Mouse (Mus musculus) c-Kit-negative CD71-positive TER-119-positive erythroid progenitor cells, embryonic 14.5 days (primary cell): ENCODE data around the gene Fam3c.
A peak's percentile ranks its signal among the peaks of the same experiment; 100 is the strongest.

Experiments used
- DNase-seq: peaks from one replicate; pipeline ENCODE4 v3.0.0-alpha.2; 2013; ENCODE audit warnings: low read depth, low spot score

Fam3c gene

DNA sequence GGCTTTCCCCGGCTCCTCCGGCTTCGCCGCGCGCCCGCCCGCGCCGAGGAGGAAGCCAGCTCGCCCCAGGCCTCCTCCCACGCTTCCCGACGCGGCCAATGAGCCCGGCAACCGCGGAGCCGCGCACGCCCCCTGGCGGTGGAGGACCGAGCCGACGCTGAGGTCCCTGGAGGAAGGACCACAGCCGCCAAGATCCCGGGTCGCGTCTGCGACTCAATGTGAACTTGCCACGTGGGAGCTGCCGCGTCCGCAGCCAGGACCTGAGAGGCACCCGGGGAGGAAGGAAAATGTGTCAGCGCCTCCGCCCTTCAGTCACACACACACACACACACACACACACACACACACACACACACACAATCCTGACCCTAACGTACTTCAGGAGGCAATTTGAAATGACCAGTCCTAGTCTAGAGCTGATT lies at the start of gene Fam3c:
Gene Fam3c, minus strand, starts transcription at position 158 of the 422 bp plus-strand sequence.
- peak; percentile 65 for DNase-seq

DNA sequence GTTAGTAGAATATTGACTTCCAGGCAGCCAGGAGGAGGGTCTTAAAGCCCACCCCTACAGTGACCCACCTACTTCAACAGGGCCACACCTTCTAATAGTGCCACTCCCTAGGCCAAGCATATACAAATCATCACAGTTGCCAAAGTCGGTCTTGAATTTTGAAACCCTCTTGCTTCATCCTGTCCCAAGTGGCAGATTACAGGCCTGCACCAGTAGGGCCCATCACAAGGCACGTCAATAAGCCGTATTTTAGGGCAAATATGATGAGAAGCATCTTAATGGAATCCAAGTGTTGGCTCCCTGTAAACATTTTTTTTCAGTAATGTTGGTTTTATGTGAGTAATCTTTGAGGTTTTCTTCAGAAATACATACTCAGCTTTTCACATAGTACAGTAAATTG lies 49.0 kb upstream of the Fam3c start:
- DNase-seq: no peak

DNA sequence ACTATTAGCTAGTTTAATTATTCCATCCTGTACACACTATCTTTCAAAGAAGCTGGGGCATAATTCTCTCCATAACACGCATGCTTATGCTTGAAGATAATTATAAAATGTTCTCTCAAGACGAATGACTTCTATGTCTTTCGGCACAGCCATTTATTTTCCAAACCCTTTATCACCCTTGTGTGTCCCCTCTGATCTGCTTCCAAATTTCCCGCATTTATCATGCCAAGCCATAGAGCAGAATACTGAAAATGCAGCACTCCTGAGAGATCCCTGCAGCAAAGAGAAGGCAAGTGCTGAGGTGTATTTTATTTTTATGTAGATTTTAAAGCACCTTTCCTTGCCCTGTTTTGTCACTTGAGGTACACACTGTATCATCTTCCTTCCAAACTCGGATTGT lies 47.7 kb upstream of the Fam3c start:
- no peak for DNase-seq

DNA sequence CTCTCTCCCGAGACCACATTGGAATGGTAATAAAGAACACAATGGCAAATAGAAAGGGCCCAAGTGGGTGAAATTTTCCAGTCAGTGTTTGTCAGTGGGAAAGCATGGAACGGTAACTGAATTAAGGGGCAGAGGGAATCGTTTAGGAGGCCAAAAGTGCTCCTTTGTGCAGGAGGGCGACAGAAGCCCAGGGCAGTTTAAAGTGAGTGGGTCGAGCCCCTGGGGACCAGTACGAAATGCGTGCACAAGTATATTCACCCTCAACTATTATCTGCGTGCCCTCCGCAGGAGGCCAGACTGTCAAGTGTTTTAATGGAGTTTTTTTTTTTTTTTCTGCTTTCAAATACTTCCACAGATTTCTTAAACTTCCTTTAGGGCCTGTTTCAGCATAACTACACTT lies 47.3 kb upstream of the Fam3c start:
- DNase-seq: no peak

DNA sequence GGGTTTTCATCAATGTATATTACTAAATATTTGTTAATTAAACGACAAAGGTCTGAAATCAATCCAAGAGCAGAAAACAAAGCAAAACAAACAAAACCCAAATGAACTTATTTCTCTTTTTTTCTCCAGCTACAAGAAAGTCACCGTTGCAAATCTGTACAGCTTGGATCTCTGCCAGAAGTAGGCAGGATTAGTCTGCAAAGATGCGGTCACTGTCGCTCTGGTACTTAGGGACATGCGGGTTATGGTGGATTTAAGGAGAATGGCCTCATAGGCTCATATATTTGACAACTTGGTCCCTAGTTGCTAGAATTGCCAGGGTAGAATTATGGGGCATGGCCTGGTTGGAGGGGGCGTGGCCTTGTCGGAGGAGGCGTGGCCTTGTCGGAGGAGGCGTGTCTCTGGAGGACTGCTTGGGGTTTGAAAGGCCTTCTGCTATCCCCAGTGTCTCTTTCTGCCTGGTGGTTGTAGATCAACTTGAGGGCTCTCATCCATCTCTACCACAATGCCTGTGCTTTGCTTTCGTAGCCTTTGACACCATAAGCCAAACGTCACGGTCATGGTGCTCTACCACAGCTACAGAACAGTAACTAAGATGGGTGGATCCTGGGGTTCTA lies 46.6 kb upstream of the Fam3c start:
- DNase-seq: no peak

DNA sequence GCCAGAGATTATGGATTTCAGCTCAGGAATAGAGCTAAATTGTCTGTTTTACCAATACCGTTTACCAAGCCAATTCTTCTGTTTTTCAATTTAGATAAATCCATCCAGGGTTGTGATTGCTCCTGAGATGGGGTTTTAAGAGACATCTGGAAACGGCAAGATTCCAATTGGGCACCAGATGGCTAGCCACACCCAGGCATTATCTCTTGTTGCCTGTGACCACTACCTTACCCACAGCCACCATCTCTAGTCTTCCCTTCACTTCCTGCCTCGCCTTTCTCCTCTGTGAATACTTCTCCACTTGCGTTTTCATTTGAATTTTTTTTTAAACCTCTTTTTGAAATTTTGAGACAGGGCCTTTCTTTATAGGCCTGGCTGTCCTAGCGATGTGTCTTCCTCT lies 46.0 kb upstream of the Fam3c start:
- no peak for DNase-seq

- no peak for DNase-seq
Observed at GRCm38 (mm10) chr6:22398079-22398774, 42.2 kb upstream of the Fam3c start.

DNA sequence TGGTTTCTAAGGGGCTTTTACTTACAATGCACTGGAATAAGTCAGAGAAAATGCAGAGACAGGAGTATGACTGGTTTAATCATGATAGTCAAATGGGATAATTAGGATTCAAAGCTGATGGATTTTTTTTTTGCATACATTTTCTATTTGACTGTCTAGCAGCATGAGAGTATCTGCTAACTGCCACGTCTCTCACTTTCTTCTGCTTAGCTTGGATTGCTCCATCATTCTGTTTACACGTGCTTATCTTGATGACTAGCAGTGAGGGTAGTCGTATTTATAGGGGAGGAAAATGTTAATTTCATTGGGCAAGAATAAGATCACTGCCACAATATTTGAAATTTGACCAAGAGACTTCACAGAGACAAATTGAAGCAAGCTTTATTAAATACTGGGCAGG lies 39.2 kb upstream of the Fam3c start:
- DNase-seq: no peak

DNA sequence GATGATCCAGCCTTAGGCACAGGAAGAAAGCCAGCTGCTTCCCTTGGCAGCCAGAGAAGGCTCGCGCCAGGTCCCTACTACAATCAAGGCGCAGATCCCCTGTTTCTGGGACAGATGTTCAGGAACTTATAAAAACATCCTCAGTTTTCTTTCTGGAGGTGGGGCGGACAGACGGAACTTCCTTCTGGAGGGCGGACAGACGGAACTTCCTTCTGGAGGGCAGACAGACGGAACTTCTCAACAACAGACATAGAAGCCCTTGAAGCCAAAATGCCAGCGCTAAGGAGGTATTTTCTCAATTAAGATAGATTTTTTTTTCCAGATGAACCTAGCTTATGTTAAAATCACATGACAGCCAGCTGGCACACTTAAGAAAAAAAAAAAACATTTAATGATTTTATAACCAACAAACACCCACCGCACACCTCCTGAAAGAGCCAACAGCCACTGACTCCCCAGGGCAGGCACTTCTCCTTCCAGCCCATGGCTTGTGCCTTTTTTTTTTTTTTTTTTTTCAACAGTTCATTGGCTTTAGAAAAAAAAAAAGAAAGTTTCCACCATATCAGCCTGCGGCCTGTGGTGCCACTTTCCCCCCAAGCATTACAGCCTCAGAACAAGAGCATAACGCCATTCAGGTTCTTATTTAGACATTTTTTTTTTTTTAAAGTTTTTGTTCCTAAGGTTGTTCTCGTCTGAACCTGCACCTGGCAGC lies 34.8 kb upstream of the Fam3c start:
- no peak for DNase-seq

DNA sequence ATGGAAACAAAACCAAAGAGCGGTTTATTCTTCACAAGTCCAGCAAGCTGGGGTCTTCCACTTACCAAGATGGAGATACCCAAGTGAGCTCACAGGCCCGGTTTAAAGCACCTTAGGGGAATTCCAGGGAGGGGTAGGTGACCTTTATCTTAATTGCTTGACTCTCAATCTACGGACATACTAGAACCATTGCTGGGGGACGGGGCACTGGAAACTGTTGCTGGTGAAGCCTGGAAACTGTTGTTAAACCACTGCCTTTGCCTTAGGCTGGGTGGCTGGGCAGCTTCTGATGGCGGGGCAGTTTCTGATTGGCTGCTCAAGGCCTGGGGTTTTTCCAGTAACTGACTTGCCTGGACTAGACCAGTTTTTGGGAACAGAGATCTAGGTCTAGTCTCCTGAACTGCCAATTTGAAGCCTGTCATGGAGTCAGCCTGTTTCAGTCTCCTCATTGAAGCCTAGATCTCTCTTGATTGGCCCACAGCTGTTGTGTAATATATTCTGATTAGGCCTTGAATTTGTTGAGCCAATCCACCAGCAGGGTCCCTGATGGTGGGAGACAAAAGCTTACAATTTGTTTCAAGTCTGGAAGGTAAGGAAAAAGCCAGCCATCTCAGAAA lies 29.3 kb upstream of the Fam3c start:
- no peak for DNase-seq

DNA sequence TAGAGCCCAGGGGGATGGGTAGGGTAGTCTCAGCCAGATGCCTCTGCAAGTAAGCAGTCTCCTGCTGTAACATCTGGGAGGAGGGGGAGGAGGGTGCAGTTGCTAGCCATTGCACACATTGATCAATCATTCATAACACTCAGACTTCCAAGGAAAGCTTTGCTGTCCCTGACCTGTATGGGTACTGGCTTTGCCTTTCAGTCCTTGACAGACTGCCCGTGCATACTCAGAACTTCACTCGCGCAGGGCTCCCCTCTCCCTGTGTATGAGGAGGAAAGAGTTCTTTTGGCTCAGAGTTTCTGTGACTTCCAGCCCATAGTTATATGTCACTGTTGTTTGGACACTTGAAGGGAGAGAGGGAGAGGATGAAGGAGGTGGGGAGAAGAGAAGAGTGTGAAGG lies 24.2 kb upstream of the Fam3c start:
- no peak for DNase-seq

- no peak for DNase-seq
Observed at GRCm38 (mm10) chr6:22379831-22380230, 23.8 kb upstream of the Fam3c start.

DNA sequence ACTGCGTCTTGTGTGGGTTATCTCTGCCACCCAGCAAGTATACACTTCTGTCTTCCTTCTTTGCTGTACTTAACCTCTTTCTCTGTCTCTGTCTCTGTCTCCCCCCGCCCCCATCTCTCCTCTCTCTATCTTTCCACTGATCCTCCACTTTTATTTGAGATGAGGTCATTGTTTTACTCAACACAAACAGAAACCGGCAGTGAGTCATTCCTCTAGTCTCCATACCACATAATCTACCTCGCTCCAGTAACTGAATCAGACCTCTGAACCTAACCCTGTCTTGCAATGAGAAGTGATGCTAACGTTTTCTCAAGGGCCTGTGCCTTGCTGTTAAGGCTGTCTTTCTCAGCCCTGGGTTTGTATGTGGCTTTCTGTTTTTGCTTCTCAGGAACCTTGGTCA lies 22.4 kb upstream of the Fam3c start:
- DNase-seq: no peak

- no peak for DNase-seq
Observed at GRCm38 (mm10) chr6:22374791-22375190, 18.7 kb upstream of the Fam3c start.

DNA sequence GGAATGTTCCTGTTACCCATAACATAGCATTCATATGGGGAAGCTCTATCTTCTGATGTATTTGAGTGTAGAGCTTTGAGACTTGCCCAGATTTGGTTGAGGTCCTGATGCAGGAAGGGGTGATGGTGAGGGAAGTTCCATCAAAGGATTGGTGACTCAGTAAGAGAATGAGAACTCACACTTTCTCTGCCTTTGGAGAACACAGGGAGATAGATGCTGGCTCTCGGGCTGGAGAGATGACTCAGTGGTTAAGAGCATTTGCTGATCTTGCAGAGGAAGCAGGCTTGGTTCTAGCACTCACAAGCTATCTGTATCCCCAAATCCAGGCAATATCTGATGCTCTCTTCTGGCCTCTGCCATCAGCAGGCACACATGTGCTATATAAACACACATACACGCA lies 17.4 kb upstream of the Fam3c start:
- DNase-seq: no peak

DNA sequence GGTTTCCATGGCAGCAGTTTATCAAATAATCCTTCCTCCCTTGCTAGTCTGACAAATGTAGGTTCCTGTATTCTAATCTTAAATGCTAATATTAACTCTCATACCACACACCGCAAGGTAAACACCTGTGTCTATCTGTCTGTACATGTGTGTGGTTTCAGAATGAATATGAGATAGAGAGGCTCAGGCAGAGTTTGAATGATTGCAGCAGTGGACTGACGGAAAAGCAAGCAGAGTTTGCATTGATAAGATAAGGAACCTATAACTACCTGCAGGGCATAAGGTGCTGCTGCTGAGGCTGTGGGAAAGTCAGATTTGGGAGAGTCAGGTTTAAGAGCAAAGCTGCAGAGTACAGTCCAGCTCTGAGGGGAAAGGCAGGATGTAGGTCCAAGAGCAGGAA lies 10.9 kb upstream of the Fam3c start:
- no peak for DNase-seq

GRCm38 (mm10) chr6:22363590-22363989 lies 7.5 kb upstream of the Fam3c start:
- DNase-seq: no peak

DNA sequence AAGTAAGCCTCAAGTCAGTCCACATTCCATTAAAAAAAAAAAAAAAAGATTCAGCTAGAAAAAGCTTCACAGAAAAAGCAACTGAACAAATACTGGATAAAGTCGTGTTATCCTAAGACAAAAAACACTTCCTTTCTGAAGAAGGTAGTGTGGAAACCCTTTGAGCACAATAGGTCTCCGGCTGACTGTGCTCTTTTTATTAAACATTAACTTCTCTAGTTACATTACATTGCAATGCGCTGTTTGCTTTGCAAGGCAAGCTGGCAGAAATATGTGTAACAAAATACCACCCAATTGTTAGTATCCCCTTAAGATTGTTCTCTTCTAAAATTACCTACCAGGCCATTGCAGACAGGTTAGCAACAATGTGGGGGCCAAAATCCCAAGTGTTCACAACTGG lies 5.9 kb upstream of the Fam3c start:
- no peak for DNase-seq

- DNase-seq: no peak
Observed at GRCm38 (mm10) chr6:22359019-22359418, 3.0 kb upstream of the Fam3c start.

- DNase-seq: no peak
Observed at GRCm38 (mm10) chr6:22357351-22357750, 1.3 kb upstream of the Fam3c start.

GRCm38 (mm10) chr6:22355396-22356085 lies 502 bp downstream of the Fam3c start:
- DNase-seq: no peak

- no peak for DNase-seq
Observed at GRCm38 (mm10) chr6:22354675-22355074, 1.4 kb downstream of the Fam3c start.
